Mouse (Mus musculus): Measurements from ENCODE around the gene Ms4a12. TPM values are rescaled to one million over a fixed set of nuclear protein-coding genes. Genes with fewer than 3 reads are reported as not detected.

The Ms4a12 gene
- not detected for total RNA-seq (2021)
- not detected in 2 replicates for polyA plus RNA-seq (2012; rRNA removed)
- long read RNA-seq = 0 reads

- Histone ChIP-seq H3K79me2 (replicated peaks; ENCODE audit: control insufficient read depth, insufficient read depth, low read length) (no peaks in the 10 kb centered on the region), H3K36me3 (ENCODE audit: control insufficient read depth, insufficient read depth, low read length) (no peaks in the 10 kb centered on the region), H3K4me1 (ENCODE audit: control insufficient read depth, insufficient read depth, low read length) (no peaks in the 10 kb centered on the region), H3K4me3 (no peak within 1 kb of the TSS), H3K27me3 (ENCODE audit: control insufficient read depth, insufficient read depth, low read length) (no peaks in the 10 kb centered on the region), H3K27ac (no peak within 1 kb of the TSS), H3K9ac (ENCODE audit: low read depth, low read length) (no peak within 1 kb of the TSS)
- intact Hi-C loops (cut with DNase I) = no loop called here
- TF ChIP-seq CTCF (IDR thresholded peaks at IDR 0.05) (no peak), EP300 (IDR thresholded peaks at IDR 0.05; ENCODE audit: insufficient read depth, low read depth, low read length) (no peak), POLR2A (IDR thresholded peaks at IDR 0.05; ENCODE audit: insufficient read depth, low read depth, low read length) (no peak)
- 53% methylated on average over 5 of the region's 5 CpGs for WGBS
- no peak for DNase-seq
Measured at GRCm38 (mm10) chr19:11232348-11232747, at the start of gene Ms4a12. TSS of gene Ms4a12 (minus strand) at chr19:11232448.

- Histone ChIP-seq H3K27ac (no peak overlapping the region), H3K9ac (ENCODE audit: low read depth, low read length) (no peak overlapping the region), H3K27me3 (ENCODE audit: control insufficient read depth, insufficient read depth, low read length) (no peaks in the 10 kb centered on the region), H3K4me3 (no peak overlapping the region), H3K79me2 (replicated peaks; ENCODE audit: control insufficient read depth, insufficient read depth, low read length) (no peaks in the 10 kb centered on the region), H3K4me1 (ENCODE audit: control insufficient read depth, insufficient read depth, low read length) (no peaks in the 10 kb centered on the region; the same call in 1 of the 2 replicates), H3K36me3 (ENCODE audit: control insufficient read depth, insufficient read depth, low read length) (no peaks in the 10 kb centered on the region)
- WGBS = 74% methylated on average over 3 of the region's 3 CpGs
- no peak for TF ChIP-seq EP300 (IDR thresholded peaks at IDR 0.05; ENCODE audit: insufficient read depth, low read depth, low read length)
- TF ChIP-seq POLR2A (IDR thresholded peaks at IDR 0.05; ENCODE audit: insufficient read depth, low read depth, low read length) = no peak
- TF ChIP-seq CTCF (IDR thresholded peaks at IDR 0.05) = no peak
- no peak for DNase-seq
- intact Hi-C loops (cut with DNase I) = no loop called here
Measured at GRCm38 (mm10) chr19:11280223-11280622, 48.0 kb upstream of the Ms4a12 start.

- no peaks in the 10 kb centered on the region for H3K36me3 ChIP-seq (ENCODE audit: control insufficient read depth, insufficient read depth, low read length)
- H3K9ac ChIP-seq (ENCODE audit: low read depth, low read length) = no peak overlapping the region
- H3K27me3 ChIP-seq (ENCODE audit: control insufficient read depth, insufficient read depth, low read length) = no peaks in the 10 kb centered on the region
- WGBS = 46% methylated on average over 5 of the region's 5 CpGs
- no peak overlapping the region for H3K27ac ChIP-seq
- intact Hi-C loops (cut with DNase I) = no loop called here
- no peak for DNase-seq
- H3K79me2 ChIP-seq (replicated peaks; ENCODE audit: control insufficient read depth, insufficient read depth, low read length) = no peaks in the 10 kb centered on the region
- H3K4me1 ChIP-seq (ENCODE audit: control insufficient read depth, insufficient read depth, low read length) = no peaks in the 10 kb centered on the region; the same call in 1 of the 2 replicates
- no peak overlapping the region for H3K4me3 ChIP-seq
- TF ChIP-seq CTCF (IDR thresholded peaks at IDR 0.05) (no peak), POLR2A (IDR thresholded peaks at IDR 0.05; ENCODE audit: insufficient read depth, low read depth, low read length) (no peak), EP300 (IDR thresholded peaks at IDR 0.05; ENCODE audit: insufficient read depth, low read depth, low read length) (no peak)
Measured at GRCm38 (mm10) chr19:11276431-11276830, 44.2 kb upstream of the Ms4a12 start.

GRCm38 (mm10) chr19:11266956-11267355 is 34.7 kb upstream of the Ms4a12 start:
- H3K79me2 ChIP-seq (replicated peaks; ENCODE audit: control insufficient read depth, insufficient read depth, low read length) = no peaks in the 10 kb centered on the region
- no peaks in the 10 kb centered on the region for H3K4me1 ChIP-seq (ENCODE audit: control insufficient read depth, insufficient read depth, low read length)
- H3K4me3 ChIP-seq = no peak overlapping the region
- DNase-seq = no peak
- no peak overlapping the region for H3K9ac ChIP-seq (ENCODE audit: low read depth, low read length)
- intact Hi-C loops (cut with DNase I) = no loop called here
- H3K27me3 ChIP-seq (ENCODE audit: control insufficient read depth, insufficient read depth, low read length) = no peaks in the 10 kb centered on the region
- no peak for TF ChIP-seq EP300 (IDR thresholded peaks at IDR 0.05; ENCODE audit: insufficient read depth, low read depth, low read length)
- no peak for TF ChIP-seq POLR2A (IDR thresholded peaks at IDR 0.05; ENCODE audit: insufficient read depth, low read depth, low read length)
- TF ChIP-seq CTCF (IDR thresholded peaks at IDR 0.05) = no peak
- WGBS = 57% methylated on average over 4 of the region's 4 CpGs
- no peaks in the 10 kb centered on the region for H3K36me3 ChIP-seq (ENCODE audit: control insufficient read depth, insufficient read depth, low read length)
- no peak overlapping the region for H3K27ac ChIP-seq

- Histone ChIP-seq H3K9ac (ENCODE audit: low read depth, low read length) (no peak within 1 kb of the TSS), H3K79me2 (replicated peaks; ENCODE audit: control insufficient read depth, insufficient read depth, low read length) (no peaks in the 10 kb centered on the region), H3K27ac (no peak within 1 kb of the TSS), H3K4me1 (ENCODE audit: control insufficient read depth, insufficient read depth, low read length) (no peaks in the 10 kb centered on the region), H3K4me3 (no peak within 1 kb of the TSS), H3K27me3 (ENCODE audit: control insufficient read depth, insufficient read depth, low read length) (no peaks in the 10 kb centered on the region), H3K36me3 (ENCODE audit: control insufficient read depth, insufficient read depth, low read length) (no peaks in the 10 kb centered on the region)
- DNase-seq = peak in 1 of 2 experiments; percentile 11
- intact Hi-C loops (cut with DNase I) = no loop called here
- WGBS = 73% methylated on average over 8 of the region's 8 CpGs
- TF ChIP-seq POLR2A (IDR thresholded peaks at IDR 0.05; ENCODE audit: insufficient read depth, low read depth, low read length) = no peak
- no peak for TF ChIP-seq CTCF (IDR thresholded peaks at IDR 0.05)
- TF ChIP-seq EP300 (IDR thresholded peaks at IDR 0.05; ENCODE audit: insufficient read depth, low read depth, low read length) = no peak
Measured at GRCm38 (mm10) chr19:11266052-11266845, 34.0 kb upstream of the Ms4a12 start, which contains the start of gene Ms4a1. TSS of gene Ms4a1 (minus strand) at chr19:11266241.

- Histone ChIP-seq H3K9ac (ENCODE audit: low read depth, low read length) (no peak overlapping the region), H3K4me1 (ENCODE audit: control insufficient read depth, insufficient read depth, low read length) (no peaks in the 10 kb centered on the region), H3K79me2 (replicated peaks; ENCODE audit: control insufficient read depth, insufficient read depth, low read length) (no peaks in the 10 kb centered on the region), H3K4me3 (no peak overlapping the region), H3K27ac (no peak overlapping the region), H3K27me3 (ENCODE audit: control insufficient read depth, insufficient read depth, low read length) (no peaks in the 10 kb centered on the region), H3K36me3 (ENCODE audit: control insufficient read depth, insufficient read depth, low read length) (no peaks in the 10 kb centered on the region)
- WGBS = 73% methylated on average over 9 of the region's 9 CpGs
- DNase-seq = no peak
- TF ChIP-seq POLR2A (IDR thresholded peaks at IDR 0.05; ENCODE audit: insufficient read depth, low read depth, low read length) (no peak), EP300 (IDR thresholded peaks at IDR 0.05; ENCODE audit: insufficient read depth, low read depth, low read length) (no peak), CTCF (IDR thresholded peaks at IDR 0.05) (no peak)
- intact Hi-C loops (cut with DNase I) = no loop called here
Measured at GRCm38 (mm10) chr19:11264602-11265185, 32.4 kb upstream of the Ms4a12 start.

All from heart, adult 2 months (tissue).